In genomic region chr7:63908496-63909285, GRCm38 (mm10) we compare ENCODE assay signal across 10 mouse cellular contexts. TPM values are rescaled to one million over a fixed set of nuclear protein-coding genes. Genes with fewer than 3 reads are reported as not detected.
DNase-seq lines count a peak whose midpoint lies in the region; ATAC-seq and TF ChIP-seq lines count a peak whose summit lies in the region.
"Had no signal": no experiment of that assay in that cellular context is flagged by ENCODE, and none has a peak within 500 bp of the region (broad histone marks: within the 10 kb centered on the region; RNA-seq: fewer than 3 reads in every experiment).

No protein-coding gene starts in this region.

- H3K27ac ChIP-seq in heart, embryonic 12.5 days (ENCODE audit: poor library complexity, severe bottlenecking), result peak overlapping the region; percentile 76
- peak overlapping the region; percentile 76; the same call in 1 of the 2 replicates for H3K27ac ChIP-seq in ES-E14 (ENCODE audit: insufficient read depth, low read depth, low read length, poor library complexity, severe bottlenecking)
- H3K27ac ChIP-seq in forebrain, embryonic 15.5 days (replicated peaks), result 0 out of 2 replicates have a peak overlapping the region, but pooled peaks have one; percentile 31
- peak overlapping the region; percentile 99 for H3K27ac ChIP-seq in macrophage

- H3K9me3 ChIP-seq in heart, embryonic 12.5 days (replicated peaks), result no peaks in the 10 kb centered on the region
- H3K9me3 ChIP-seq in ES-E14 (ENCODE audit: control insufficient read depth, insufficient read depth, low read depth, low read length), result no peaks in the 10 kb centered on the region
- no peaks in the 10 kb centered on the region for H3K9me3 ChIP-seq in forebrain, embryonic 15.5 days

- peak overlapping the region; percentile 41 for H3K4me2 ChIP-seq in heart, embryonic 12.5 days
- H3K4me2 ChIP-seq in forebrain, embryonic 15.5 days (replicated peaks), result no peak overlapping the region

- H3K4me1 ChIP-seq in heart, embryonic 12.5 days (replicated peaks), result peaks cover 77% of the 10 kb centered on the region
- H3K4me1 ChIP-seq in ES-E14 (ENCODE audit: control insufficient read depth in 2 of 2, insufficient read depth in 2 of 2, low read length in 2 of 2, poor library complexity in 1 of 2), result peaks cover 19 to 55% of the 10 kb centered on the region in 2 experiments
- peaks cover 54% of the 10 kb centered on the region for H3K4me1 ChIP-seq in forebrain, embryonic 15.5 days

- no peak for DNase-seq in heart, postnatal 36 days
- DNase-seq in ES-E14 (ENCODE audit: low read depth, low spot score), result no peak
- DNase-seq in adrenal gland, postnatal 10 days, result no peak
- DNase-seq in gastrocnemius, postnatal 4 days (ENCODE audit: low spot score in 2 of 2), result no peak
- no peak for DNase-seq in right cerebral cortex, postnatal 4 days
- DNase-seq: right cerebral cortex, postnatal 14 days had no signal

- H3K9ac ChIP-seq in heart, embryonic 12.5 days, result peak overlapping the region; percentile 46; the same call in 1 of the 2 replicates
- peak overlapping the region; percentile 7; the same call in 1 of the 2 replicates for H3K9ac ChIP-seq in ES-E14 (ENCODE audit: insufficient read depth, low read depth, low read length, poor library complexity, severe bottlenecking)
- no peak overlapping the region for H3K9ac ChIP-seq in forebrain, embryonic 15.5 days (replicated peaks)

- H3K36me3 ChIP-seq in heart, embryonic 12.5 days, result no peaks in the 10 kb centered on the region
- H3K36me3 ChIP-seq in ES-E14 (ENCODE audit: control insufficient read depth, insufficient read depth, low read length, poor library complexity, severe bottlenecking) (no peaks in the 10 kb centered on the region; the same call in 1 of the 2 replicates), macrophage (ENCODE audit: inconsistent target) (no peaks in the 10 kb centered on the region)
- no peaks in the 10 kb centered on the region for H3K36me3 ChIP-seq in forebrain, embryonic 15.5 days

- intact Hi-C loops in heart, postnatal 36 days (cut with DNase I), result no loop called here

- 17% methylated on average over 11 of the region's 11 CpGs for WGBS in heart, embryonic 12.5 days
- WGBS in forebrain, embryonic 15.5 days, result 39% methylated on average over 9 of the region's 11 CpGs
- WGBS in macrophage (ENCODE audit: missing documents), result 22% methylated on average over 8 of the region's 11 CpGs

- peaks cover 82% of the 10 kb centered on the region for H3K79me2 ChIP-seq in macrophage (ENCODE audit: inconsistent target)

- no peaks in the 10 kb centered on the region for H3K27me3 ChIP-seq in heart, embryonic 12.5 days (replicated peaks)
- H3K27me3 ChIP-seq in forebrain, embryonic 15.5 days, result no peaks in the 10 kb centered on the region

- in situ Hi-C loops in ES-E14 (cut with MboI; ENCODE audit: low sequenced_read_pairs in 2 of 2, unreplicated experiment in 2 of 2), result no loop called here

- ATAC-seq in heart, embryonic 12.5 days (ENCODE audit: insufficient number of reproducible peaks, low FRiP score), result no peak
- no peak for ATAC-seq in forebrain, embryonic 15.5 days (replicated peaks)

- H3K4me3 ChIP-seq in heart, embryonic 12.5 days, result no peak overlapping the region
- H3K4me3 ChIP-seq in ES-E14 (ENCODE audit: insufficient read depth in 1 of 2, low read depth in 1 of 2, low read length in 2 of 2, poor library complexity in 1 of 2, severe bottlenecking in 1 of 2) (peak overlapping the region; percentile 35 to 40), macrophage (ENCODE audit: inconsistent target) (no peak overlapping the region)
- no peak overlapping the region for H3K4me3 ChIP-seq in forebrain, embryonic 15.5 days

TF ChIP-seq in ES-E14, 5 proteins besides CTCF, POLR2A, EP300 and RAD21:
- TF ChIP-seq ZC3H11A (IDR thresholded peaks at IDR 0.05; ENCODE audit: borderline replicate concordance, low read depth, low read length), result no peak
- no peak for TF ChIP-seq ZNF384 (IDR thresholded peaks at IDR 0.05; ENCODE audit: low read depth, low read length)
- no peak for TF ChIP-seq CHD2 (IDR thresholded peaks at IDR 0.05; ENCODE audit: low read depth, low read length)
- TF ChIP-seq MAFK (IDR thresholded peaks at IDR 0.05; ENCODE audit: insufficient read depth, low read depth, low read length), result no peak
- TF ChIP-seq HCFC1 (IDR thresholded peaks at IDR 0.05; ENCODE audit: borderline replicate concordance, insufficient read depth, low read length), result no peak

RNA-seq across cellular contexts. Expression of gene E030018B13Rik, which starts 8.0 kb away (rescaled TPM):
- not detected in 2 replicates for polyA plus RNA-seq in heart, embryonic 12.5 days (2016; fragmentation: Nextera tagmentation; extraction: Ambion mirVana)
- total RNA-seq in heart, postnatal 36 days (2021), result not detected
- total RNA-seq in ES-E14 (2012; rRNA removed), result 0.21 TPM in 1 of 2 replicates, not detected in the other
- polyA plus RNA-seq in forebrain, embryonic 15.5 days (2015; fragmentation: Nextera tagmentation; extraction: Ambion mirVana), result 0.31 and 0.39 TPM in 2 replicates
- not detected for total RNA-seq in macrophage (2018; cell fraction: chromatin; rRNA removed)
- total RNA-seq in macrophage (2018; cell fraction: cytosol; rRNA removed), result not detected
- total RNA-seq in macrophage (2018; cell fraction: nucleus; rRNA removed), result under 1 TPM in 1 of 26 experiments, not detected in 25; 0.57 TPM
- polyA plus RNA-seq in macrophage (2018), result not detected in 3 replicates
- total RNA-seq in adrenal gland, postnatal 10 days (2021), result not detected
- not detected for total RNA-seq in gastrocnemius, postnatal 4 days (2021)
- total RNA-seq: hematopoietic stem cell, adult 5-6 weeks had no signal

RNA-seq across cellular contexts. Expression of gene Klf13, which starts 30.0 kb away (rescaled TPM):
- 16.7 and 17.4 TPM in 2 replicates for polyA plus RNA-seq in heart, embryonic 12.5 days (2016; fragmentation: Nextera tagmentation; extraction: Ambion mirVana)
- total RNA-seq in heart, postnatal 36 days (2021), result 10 to 100 TPM; 49.2 to 58.7 TPM
- 25.8 and 29.4 TPM in 2 replicates for total RNA-seq in ES-E14 (2012; rRNA removed)
- 34.7 and 34.8 TPM in 2 replicates for polyA plus RNA-seq in forebrain, embryonic 15.5 days (2015; fragmentation: Nextera tagmentation; extraction: Ambion mirVana)
- total RNA-seq in macrophage (2018; cell fraction: chromatin; rRNA removed), result 100 to 1,000 TPM in 19 of 26 experiments, 10 to 100 TPM in 7; 57.4 to 205 (median 131) TPM
- 10 to 100 TPM; 37.1 to 73.4 (median 56.6) TPM for total RNA-seq in macrophage (2018; cell fraction: cytosol; rRNA removed)
- 100 to 1,000 TPM in 12 of 26 experiments, 10 to 100 TPM in 14; 55.9 to 254 (median 96.4) TPM for total RNA-seq in macrophage (2018; cell fraction: nucleus; rRNA removed)
- 20.8 to 38.0 TPM (median 22.5 TPM) in 3 replicates for polyA plus RNA-seq in macrophage (2018)
- 10 to 100 TPM; 65.9 to 80.6 TPM for total RNA-seq in adrenal gland, postnatal 10 days (2021)
- total RNA-seq in gastrocnemius, postnatal 4 days (2021), result 10 to 100 TPM; 41.3 to 46.0 TPM

Comparison
In these comparisons a context has a peak if more than half of its experiments do, and no peak if none do; other contexts are left out.
1. H3K27ac ChIP-seq: peak in every context shown above with its lines; median percentile 99 in macrophage; 76 in heart, embryonic 12.5 days; 76 in ES-E14; 31 in forebrain, embryonic 15.5 days.
2. H3K4me3 ChIP-seq: peak in ES-E14 (2 of 2); none in heart, embryonic 12.5 days (single experiment), forebrain, embryonic 15.5 days (single experiment) and macrophage (single experiment).